Mouse (Mus musculus): ENCODE results near the gene Myt1.

Gene Myt1

GRCm38 (mm10) chr2:181763006-181763830 is at the start of gene Myt1:
Myt1 (plus strand) TSS chr2:181763332.
- DNase-seq, result no peak

GRCm38 (mm10) chr2:181713749-181714148 is 49.4 kb upstream of the Myt1 start:
- no peak for DNase-seq

GRCm38 (mm10) chr2:181714903-181715326 is 48.2 kb upstream of the Myt1 start, which contains the start of gene Oprl1:
Oprl1 (plus strand) TSS chr2:181715016.
- DNase-seq, result no peak

- no peak for DNase-seq
These were observed 47.8 kb upstream of the Myt1 start for GRCm38 (mm10) chr2:181715382-181715781.

GRCm38 (mm10) chr2:181716991-181717390 is 46.1 kb upstream of the Myt1 start:
- DNase-seq, result no peak

- DNase-seq, result no peak
These were observed 43.1 kb upstream of the Myt1 start for GRCm38 (mm10) chr2:181720061-181720460.

- DNase-seq, result no peak
These were observed 41.9 kb upstream of the Myt1 start for GRCm38 (mm10) chr2:181721200-181721599.

- DNase-seq, result peak; percentile 54
These were observed 40.9 kb upstream of the Myt1 start for GRCm38 (mm10) chr2:181722213-181722612.

- no peak for DNase-seq
These were observed 35.4 kb upstream of the Myt1 start for GRCm38 (mm10) chr2:181727659-181728262.

GRCm38 (mm10) chr2:181730051-181730450 is 33.1 kb upstream of the Myt1 start:
- DNase-seq, result no peak

- no peak for DNase-seq
These were observed 10.5 kb upstream of the Myt1 start for GRCm38 (mm10) chr2:181752626-181753025.

GRCm38 (mm10) chr2:181758147-181758725 is 4.9 kb upstream of the Myt1 start:
- no peak for DNase-seq

- no peak for DNase-seq
These were observed 4.1 kb upstream of the Myt1 start for GRCm38 (mm10) chr2:181759041-181759440.

GRCm38 (mm10) chr2:181763886-181764527 is 875 bp downstream of the Myt1 start:
- no peak for DNase-seq

- peak; percentile 73 for DNase-seq
These were observed 1.5 kb downstream of the Myt1 start for GRCm38 (mm10) chr2:181764600-181764999.

GRCm38 (mm10) chr2:181765251-181765650 is 2.1 kb downstream of the Myt1 start:
- no peak for DNase-seq

GRCm38 (mm10) chr2:181766672-181767557 is 3.8 kb downstream of the Myt1 start:
- no peak for DNase-seq

GRCm38 (mm10) chr2:181768451-181768850 is 5.3 kb downstream of the Myt1 start:
- DNase-seq, result no peak

- no peak for DNase-seq
These were observed 6.3 kb downstream of the Myt1 start for GRCm38 (mm10) chr2:181769397-181769796.

GRCm38 (mm10) chr2:181773203-181773602 is 10.1 kb downstream of the Myt1 start:
- no peak for DNase-seq

- DNase-seq, result no peak
These were observed 12.7 kb downstream of the Myt1 start for GRCm38 (mm10) chr2:181775786-181776185.

GRCm38 (mm10) chr2:181777715-181778114 is 14.6 kb downstream of the Myt1 start:
- peak; percentile 25 for DNase-seq

Data from kidney, postnatal 10 days (tissue).